Mouse (Mus musculus) layer of hippocampus, adult 18-20 months (tissue): ENCODE measurements around the gene Adarb1. TPM values are rescaled to one million over a fixed set of nuclear protein-coding genes. Genes with fewer than 3 reads are reported as not detected.
"Not testable (repeated sequence)": the region's sequence is repeated elsewhere in the genome, so short reads cannot be mapped to it uniquely, and the experiment has no call there.

Experiments
- DNase-seq, 2 experiments: peaks; one replicate each; pipeline ENCODE4 v3.0.0; 2022; ENCODE audit warnings: low spot score in 2 of 2
- total RNA-seq, 2 experiments: library from RNA; stranded (reverse); gene quantifications; 2 replicates each; pipeline ENCODE4 v1.2.3; 2021

Gene Adarb1
- total RNA-seq, 2 experiments from 2014 or later, result 111 to 119 TPM

GRCm38 (mm10) chr10:77321611-77322010 is 96.5 kb downstream of the Adarb1 start:
- no peak for DNase-seq

- DNase-seq, result no peak
Observed at GRCm38 (mm10) chr10:77321001-77321400, 97.1 kb downstream of the Adarb1 start.

- DNase-seq, result peak; percentile 67 to 87
Observed at GRCm38 (mm10) chr10:77315682-77316081, 102.4 kb downstream of the Adarb1 start.

GRCm38 (mm10) chr10:77314711-77315266 is 103.3 kb downstream of the Adarb1 start:
- no peak for DNase-seq

- no peak for DNase-seq
Observed at GRCm38 (mm10) chr10:77308978-77309377, 109.1 kb downstream of the Adarb1 start.

GRCm38 (mm10) chr10:77305766-77306165 is 112.3 kb downstream of the Adarb1 start:
- no peak for DNase-seq

GRCm38 (mm10) chr10:77304840-77305533 is 113.1 kb downstream of the Adarb1 start:
- no peak for DNase-seq

- no peak for DNase-seq
Observed at GRCm38 (mm10) chr10:77304362-77304761, 113.7 kb downstream of the Adarb1 start.

- no peak for DNase-seq
Observed at GRCm38 (mm10) chr10:77300934-77301297, 117.2 kb downstream of the Adarb1 start.

GRCm38 (mm10) chr10:77300237-77300933 is 117.7 kb downstream of the Adarb1 start:
- DNase-seq, result no peak

- DNase-seq, result no peak
Observed at GRCm38 (mm10) chr10:77299194-77299593, 118.9 kb downstream of the Adarb1 start.

- DNase-seq, result no peak
Observed at GRCm38 (mm10) chr10:77298621-77299020, 119.4 kb downstream of the Adarb1 start.

GRCm38 (mm10) chr10:77294691-77295090 is 123.4 kb downstream of the Adarb1 start:
- peak; percentile 29 to 58 for DNase-seq

- no peak for DNase-seq
Observed at GRCm38 (mm10) chr10:77290624-77291366, 127.3 kb downstream of the Adarb1 start.

- DNase-seq, result no peak
Observed at GRCm38 (mm10) chr10:77289559-77289958, 128.5 kb downstream of the Adarb1 start.

- DNase-seq, result no peak
Observed at GRCm38 (mm10) chr10:77288639-77289195, 129.4 kb downstream of the Adarb1 start.

GRCm38 (mm10) chr10:77287626-77288025 is 130.4 kb downstream of the Adarb1 start:
- DNase-seq, result no peak

GRCm38 (mm10) chr10:77284832-77285231 is 133.2 kb downstream of the Adarb1 start:
- no peak for DNase-seq

- peak; percentile 50 to 87 for DNase-seq
Observed at GRCm38 (mm10) chr10:77282822-77283221, 135.2 kb downstream of the Adarb1 start.

- not testable (repeated sequence) for DNase-seq
Observed at GRCm38 (mm10) chr10:77282085-77282484, 136.0 kb downstream of the Adarb1 start.

- no peak for DNase-seq
Observed at GRCm38 (mm10) chr10:77273798-77274197, 144.3 kb downstream of the Adarb1 start.
